Mouse (Mus musculus): ENCODE measurements around the gene Syngr2.

Gene Syngr2

DNA sequence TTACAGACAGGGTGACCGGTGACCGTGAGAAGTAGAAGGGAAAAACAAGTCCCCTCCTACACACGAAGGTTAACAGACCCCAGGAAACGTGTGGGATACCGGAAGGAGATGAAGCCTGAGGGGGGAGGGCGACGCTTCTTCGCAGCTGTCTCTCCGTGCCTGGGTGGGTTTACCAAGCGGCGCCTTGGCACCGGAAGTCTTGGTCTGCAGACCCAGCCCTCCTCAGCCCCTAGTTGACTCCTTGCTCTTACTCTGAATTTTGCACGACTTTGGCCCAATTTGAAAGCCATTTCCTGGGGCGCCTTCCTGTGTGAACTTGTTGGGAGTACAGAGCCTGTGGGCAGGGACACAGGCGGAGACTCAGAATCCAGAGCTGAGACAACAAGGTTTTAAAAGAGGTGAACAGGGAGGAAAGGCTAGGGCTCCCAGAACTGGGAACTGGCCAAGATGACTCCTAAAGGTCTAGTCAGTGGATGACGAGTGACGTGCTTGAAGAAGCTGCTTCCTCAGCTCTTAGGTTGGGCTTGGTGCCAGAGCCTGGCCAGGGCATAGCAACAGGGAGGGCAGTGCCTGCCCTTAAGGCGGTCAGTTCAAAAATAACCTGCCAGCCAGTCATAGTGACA lies 28.2 kb upstream of the Syngr2 start:
- no peak for DNase-seq (ENCODE audit: low read depth)

- DNase-seq (ENCODE audit: low read depth): peak; percentile 93
These were observed 27.3 kb upstream of the Syngr2 start, which contains the start of the genes Tmc8 and Tmc6 for GRCm38 (mm10) chr11:117781993-117782704. TSS of gene Tmc8 (plus strand) at chr11:117782076. TSS of gene Tmc6 (minus strand) at chr11:117782198.

GRCm38 (mm10) chr11:117782705-117783034 lies 26.8 kb upstream of the Syngr2 start:
- no peak for DNase-seq (ENCODE audit: low read depth)

GRCm38 (mm10) chr11:117783089-117783488 lies 26.4 kb upstream of the Syngr2 start:
- peak; percentile 83 for DNase-seq (ENCODE audit: low read depth)

DNA sequence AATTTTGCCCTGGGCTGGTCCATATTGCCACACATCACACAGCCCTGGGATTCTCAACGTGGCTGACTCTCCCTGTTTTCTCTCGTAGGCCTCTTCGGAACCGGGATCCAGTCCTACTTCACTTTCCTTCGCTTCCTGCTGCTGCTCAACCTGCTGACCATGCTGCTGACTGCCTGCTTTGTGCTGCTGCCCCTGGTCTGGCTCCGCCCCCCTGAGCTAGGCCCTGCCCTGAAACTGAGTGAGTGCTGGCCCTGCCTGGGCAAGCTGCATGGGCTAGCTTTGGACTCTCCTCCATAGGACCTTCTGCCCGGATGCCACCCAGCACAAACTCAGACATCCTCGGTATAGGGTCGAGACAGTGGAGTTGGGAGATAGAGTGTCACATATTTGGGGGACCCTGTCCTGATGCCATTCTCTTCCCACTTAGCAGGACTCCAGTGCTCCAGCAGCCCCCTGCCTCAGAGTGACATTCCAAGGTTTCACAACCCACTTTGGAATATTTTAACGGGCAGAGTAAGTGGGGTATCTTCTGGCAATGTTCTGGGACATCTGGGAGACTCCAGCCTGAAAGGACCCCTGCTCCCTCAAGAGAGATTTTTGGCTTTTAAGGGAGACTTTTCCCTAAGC lies 25.7 kb upstream of the Syngr2 start:
- DNase-seq (ENCODE audit: low read depth): peak; percentile 58

DNA sequence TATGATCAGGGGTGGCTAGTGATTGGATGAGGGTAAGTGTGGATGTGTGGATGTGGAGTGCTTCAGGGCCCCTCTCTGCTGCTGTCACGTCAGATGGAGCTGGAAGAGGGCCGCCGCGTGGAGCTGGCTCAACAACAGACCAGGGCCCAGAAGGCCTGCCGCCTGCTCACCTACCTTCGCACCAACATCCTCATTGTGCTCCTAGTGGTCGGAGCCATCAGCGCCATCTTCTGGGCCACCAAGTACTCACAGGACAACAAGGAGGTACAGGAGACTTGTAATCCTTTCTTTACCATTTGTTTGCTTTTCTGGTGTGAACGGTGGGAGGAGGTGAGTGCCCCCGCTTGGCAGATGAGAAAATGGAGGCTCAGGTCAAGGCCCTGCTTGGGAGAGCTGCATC lies 23.2 kb upstream of the Syngr2 start:
- peak; percentile 83 for DNase-seq (ENCODE audit: low read depth)

GRCm38 (mm10) chr11:117788481-117788880 lies 21.0 kb upstream of the Syngr2 start:
- peak; percentile 60 for DNase-seq (ENCODE audit: low read depth)

- DNase-seq (ENCODE audit: low read depth): peak; percentile 79
These were observed 19.2 kb upstream of the Syngr2 start for GRCm38 (mm10) chr11:117790286-117790685.

DNA sequence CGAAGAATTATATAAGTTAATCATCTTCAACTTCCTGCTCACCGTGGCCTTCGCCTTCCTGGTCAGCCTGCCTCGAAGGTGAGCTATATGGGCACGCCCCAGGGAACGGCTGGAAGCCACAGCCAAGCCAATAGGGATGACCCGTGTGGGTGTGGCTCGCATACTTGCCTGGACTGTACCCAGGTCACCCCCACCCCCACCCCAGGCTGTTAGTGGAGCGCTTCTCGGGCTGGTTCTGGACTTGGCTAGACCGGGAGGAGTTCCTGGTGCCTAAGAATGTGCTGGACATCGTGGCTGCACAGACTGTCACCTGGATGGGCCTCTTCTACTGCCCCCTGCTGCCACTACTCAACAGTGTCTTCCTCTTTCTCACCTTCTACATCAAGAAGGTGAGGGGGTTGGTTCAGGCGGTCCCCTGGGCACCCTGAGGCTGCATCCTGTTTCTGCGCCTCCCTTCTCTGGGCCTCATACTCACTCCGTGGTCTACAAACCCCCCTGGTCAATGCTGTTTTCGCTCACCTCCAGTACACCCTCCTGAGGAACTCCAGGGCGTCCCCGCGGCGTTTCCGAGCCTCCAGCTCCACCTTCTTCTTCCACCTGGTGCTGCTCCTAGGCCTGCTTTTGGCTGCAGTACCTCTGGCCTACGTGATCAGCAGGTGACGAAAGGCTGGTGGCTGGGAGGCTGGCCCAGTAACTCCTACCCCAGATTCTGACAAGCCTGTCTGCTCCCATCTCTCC lies 18.6 kb upstream of the Syngr2 start:
- DNase-seq (ENCODE audit: low read depth): no peak

- DNase-seq (ENCODE audit: low read depth): no peak
These were observed 18.1 kb upstream of the Syngr2 start for GRCm38 (mm10) chr11:117791441-117791761.

DNA sequence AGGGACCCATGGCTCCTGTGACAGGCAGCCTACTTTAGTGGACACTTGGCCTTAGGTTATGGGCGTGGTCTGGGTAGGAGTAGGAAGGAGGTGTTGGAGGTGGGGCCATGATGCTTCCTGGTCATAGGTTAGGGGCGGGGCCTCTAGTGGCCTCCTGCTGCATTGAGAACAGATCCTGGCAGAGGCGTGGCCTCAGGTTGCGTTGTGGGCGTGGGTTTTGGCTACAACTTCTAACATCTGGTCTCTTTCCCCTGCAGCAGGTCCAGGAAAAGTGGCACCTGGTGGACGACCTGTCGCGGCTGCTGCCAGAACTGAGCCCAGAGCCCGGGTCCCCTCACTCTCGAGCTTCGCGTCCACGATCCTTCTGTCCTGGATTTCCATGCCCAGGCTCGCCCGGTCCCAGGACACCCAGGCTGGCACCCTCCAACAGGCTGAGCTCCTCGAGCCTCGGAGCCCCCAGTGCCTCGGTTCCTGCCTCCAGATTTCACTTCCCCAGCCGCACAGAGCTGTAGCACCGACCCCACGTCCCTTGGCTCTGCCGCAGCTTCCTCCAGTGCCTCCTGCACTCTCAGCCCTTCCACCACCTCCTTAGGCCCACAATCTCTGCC lies 17.1 kb upstream of the Syngr2 start:
- DNase-seq (ENCODE audit: low read depth): peak; percentile 72

DNA sequence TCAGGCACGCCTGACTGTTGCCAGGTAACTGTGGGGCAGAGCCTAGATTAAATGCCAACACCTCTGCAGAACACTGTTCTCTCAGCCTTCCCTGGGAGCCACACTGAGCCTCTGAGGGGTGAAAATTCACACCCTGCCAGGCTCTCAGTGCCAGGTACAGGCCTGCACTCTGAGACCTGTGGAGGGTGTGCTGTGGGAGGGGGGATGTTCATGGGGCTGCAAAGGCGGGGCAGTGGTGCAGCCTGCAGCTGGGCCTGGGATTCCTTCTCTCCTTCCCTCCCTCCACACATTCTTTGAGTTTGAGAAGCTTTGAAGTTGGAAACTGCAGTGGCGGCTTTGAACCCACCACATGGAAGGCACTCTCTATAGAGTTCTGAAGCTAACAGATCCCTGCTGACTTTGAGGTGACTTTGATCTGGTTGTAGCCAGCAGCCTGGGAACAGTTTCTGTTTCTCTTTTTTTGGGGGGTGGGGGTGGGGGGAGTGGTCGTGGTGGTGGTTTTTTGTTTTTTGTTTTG lies 15.4 kb upstream of the Syngr2 start:
- DNase-seq (ENCODE audit: low read depth): no peak

DNA sequence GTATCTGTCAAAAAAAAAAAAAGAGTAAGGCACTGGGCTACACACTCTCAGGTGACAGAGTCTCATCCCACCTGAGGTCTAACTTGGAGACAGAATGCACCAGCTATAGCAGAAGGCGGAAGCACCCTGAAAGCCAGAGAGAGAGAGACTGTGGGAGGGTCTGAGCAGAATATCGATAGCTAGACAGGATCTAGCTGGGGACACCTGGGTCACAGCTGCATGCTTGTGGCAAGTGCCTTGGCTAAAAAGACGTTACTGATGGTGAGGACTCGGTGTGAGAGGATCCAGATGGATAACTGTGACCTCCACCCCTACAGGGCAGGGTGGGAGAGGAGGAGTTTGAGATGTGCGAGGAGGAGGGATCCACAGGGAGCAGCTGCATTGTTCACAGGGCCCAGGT lies 12.5 kb upstream of the Syngr2 start:
- no peak for DNase-seq (ENCODE audit: low read depth)

DNA sequence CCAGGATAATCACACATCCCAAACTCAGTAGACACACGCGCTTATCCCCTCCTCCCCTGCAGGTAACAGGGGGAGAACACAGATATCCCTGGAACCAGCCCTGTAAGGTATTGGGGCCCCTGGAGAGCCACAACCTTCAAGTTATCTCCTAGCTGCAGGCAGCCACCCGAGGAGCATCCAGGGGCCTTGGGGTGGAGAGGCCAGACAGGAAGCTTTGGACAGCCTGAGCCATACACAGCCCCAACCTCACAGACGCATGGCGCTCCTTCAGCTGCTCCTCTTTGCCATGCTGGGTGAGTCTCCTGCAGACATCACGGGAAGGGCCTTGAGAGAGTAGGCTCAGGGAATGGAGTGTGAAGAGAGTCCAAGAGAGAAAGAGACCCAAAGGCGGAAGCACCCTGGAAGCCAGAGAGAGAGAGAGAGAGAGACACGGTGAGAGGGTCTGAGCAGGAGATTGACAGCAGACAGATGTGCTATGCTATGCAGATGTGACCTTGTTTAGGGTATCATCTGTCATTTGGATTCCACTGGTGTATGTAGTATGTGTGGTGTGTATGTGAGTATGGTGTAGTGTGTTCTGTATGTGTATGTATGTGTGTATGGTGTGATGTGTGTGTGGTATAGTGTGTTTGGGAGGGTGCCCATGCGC lies 11.8 kb upstream of the Syngr2 start, which contains the start of gene 6030468B19Rik:
TSS of gene 6030468B19Rik (plus strand) at position 150 of the 649 bp plus-strand sequence.
- DNase-seq (ENCODE audit: low read depth): no peak

GRCm38 (mm10) chr11:117798160-117798541 lies 11.3 kb upstream of the Syngr2 start:
- no peak for DNase-seq (ENCODE audit: low read depth)

DNA sequence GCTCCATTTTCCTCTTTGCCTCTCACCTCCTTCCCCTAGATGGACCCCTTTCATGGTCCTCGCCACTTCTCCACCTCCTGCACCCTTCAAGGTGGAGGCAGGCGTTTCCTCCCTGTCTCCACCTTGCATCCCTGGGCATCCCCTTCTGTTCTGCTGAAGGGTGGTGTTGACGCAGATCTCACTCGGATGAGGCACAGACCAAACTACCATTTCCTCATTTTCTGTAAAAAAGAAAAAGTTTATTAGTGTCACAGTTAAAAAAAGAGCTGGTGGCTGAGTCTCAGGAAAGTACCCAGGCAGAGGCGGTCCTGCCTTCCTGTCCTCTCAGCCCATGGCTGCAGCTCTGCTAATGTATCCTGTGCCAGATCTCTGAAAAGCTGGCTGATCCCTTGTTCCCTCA lies 10.3 kb upstream of the Syngr2 start:
- DNase-seq (ENCODE audit: low read depth): peak; percentile 53

DNA sequence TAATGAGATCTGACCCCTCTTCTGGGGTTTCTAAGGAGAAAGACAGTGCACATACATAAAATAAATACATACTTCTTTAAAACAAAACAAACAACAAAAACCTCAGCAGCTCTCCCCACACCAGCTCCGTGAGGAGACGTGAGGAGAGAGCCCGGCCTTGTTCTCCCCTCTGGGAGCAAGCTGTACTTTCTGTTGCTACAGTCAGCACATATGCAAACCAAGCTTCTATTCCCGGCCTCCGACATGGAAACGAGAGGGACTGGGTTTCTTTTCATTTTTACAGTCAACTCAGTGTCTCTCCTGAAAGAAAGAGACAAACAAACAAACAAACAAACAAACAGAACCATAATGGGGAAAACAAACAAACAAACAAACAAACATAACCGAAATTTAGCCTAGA lies 9.4 kb upstream of the Syngr2 start:
- DNase-seq (ENCODE audit: low read depth): no peak

GRCm38 (mm10) chr11:117801650-117802049 lies 7.8 kb upstream of the Syngr2 start:
- DNase-seq (ENCODE audit: low read depth): no peak

- DNase-seq (ENCODE audit: low read depth): no peak
These were observed 6.2 kb upstream of the Syngr2 start for GRCm38 (mm10) chr11:117803166-117803688.

GRCm38 (mm10) chr11:117806781-117807180 lies 2.7 kb upstream of the Syngr2 start:
- no peak for DNase-seq (ENCODE audit: low read depth)

- peak; percentile 91 for DNase-seq (ENCODE audit: low read depth)
These were observed 1.1 kb downstream of the Syngr2 start for GRCm38 (mm10) chr11:117810401-117811046.
